Mouse (Mus musculus) limb, embryonic 12.5 days (tissue): Measurements from ENCODE around the gene Prrt4. TPM values are rescaled to one million over a fixed set of nuclear protein-coding genes. Genes with fewer than 3 reads are reported as not detected.

Experiments used
- ATAC-seq: fragments of 200-750 bp; cut with Nextera tagmentation; 2 replicates; pipeline ENCODE4 v1.8.0; 2017; ENCODE audit warnings: low read depth, moderate TSS enrichment; ENCODE audit not compliant: insufficient number of reproducible peaks, insufficient read depth, low FRiP score, low TSS enrichment
- H3K27ac ChIP-seq: fragments of 300-500 bp; sonication (generic); 2 replicates; pipeline ENCODE4 v1.5.1; 2016; ENCODE audit warnings: mild to moderate bottlenecking, moderate library complexity
- H3K27me3 ChIP-seq: fragments of 300-500 bp; sonication (generic); 2 replicates; pipeline ENCODE4 v1.6.1; 2016; ENCODE audit warnings: mild to moderate bottlenecking, moderate library complexity
- H3K36me3 ChIP-seq: fragments of 300-500 bp; sonication (generic); 2 replicates; pipeline ENCODE4 v1.6.1; 2016; ENCODE audit warnings: mild to moderate bottlenecking, moderate library complexity
- H3K4me1 ChIP-seq: fragments of 300-500 bp; sonication (generic); replicated peaks from 2 replicates; pipeline ENCODE4 v1.6.1; 2016
- H3K4me2 ChIP-seq: fragments of 300-500 bp; sonication (generic); 2 replicates; pipeline ENCODE4 v1.6.1; 2016; ENCODE audit warnings: mild to moderate bottlenecking, moderate library complexity
- H3K4me3 ChIP-seq: fragments of 300-500 bp; sonication (generic); replicated peaks from 2 replicates; pipeline ENCODE4 v1.5.1; 2016; ENCODE audit warnings: mild to moderate bottlenecking
- H3K9ac ChIP-seq: fragments of 300-500 bp; sonication (generic); replicated peaks from 2 replicates; pipeline ENCODE4 v1.6.1; 2016; ENCODE audit warnings: mild to moderate bottlenecking, moderate library complexity
- H3K9me3 ChIP-seq: fragments of 300-500 bp; sonication (generic); 2 replicates; pipeline ENCODE4 v1.6.1; 2016; ENCODE audit warnings: mild to moderate bottlenecking, moderate library complexity
- WGBS: fragments of 180-500 bp; shearing (Covaris S2); methylation state at CpG from one replicate; pipeline ENCODE4 v1.1.7; 2016; 5-methylcytosine and 5-hydroxymethylcytosine counted together
- polyA plus RNA-seq: library from polyadenylated mRNA; unstranded; fragments of >200 nt; fragmentation: Nextera tagmentation; extraction: Ambion mirVana; gene quantifications from 2 replicates; pipeline ENCODE4 v1.2.1, GENCODE M21; 2016

Prrt4 gene
- polyA plus RNA-seq, 1 experiment from 2014 or later: 1.1 TPM

GRCm38 (mm10) chr6:29208178-29208577, 28.8 kb upstream of the Prrt4 start:
- no peaks in the 10 kb centered on the region for H3K9me3 ChIP-seq
- 89% methylated on average over 5 of the region's 5 CpGs for WGBS
- no peak overlapping the region for H3K9ac ChIP-seq
- no peak overlapping the region for H3K4me2 ChIP-seq
- H3K4me3 ChIP-seq: no peak overlapping the region
- H3K27me3 ChIP-seq: 0 out of 2 replicates have a peak, but pooled peaks cover under 1% of the 10 kb centered on the region
- no peak for ATAC-seq
- H3K36me3 ChIP-seq: peaks cover 34% of the 10 kb centered on the region
- H3K4me1 ChIP-seq: peaks cover 24% of the 10 kb centered on the region
- H3K27ac ChIP-seq: no peak overlapping the region

GRCm38 (mm10) chr6:29207017-29207416, 27.6 kb upstream of the Prrt4 start:
- peaks cover 45% of the 10 kb centered on the region for H3K36me3 ChIP-seq
- no peaks in the 10 kb centered on the region for H3K27me3 ChIP-seq
- H3K4me3 ChIP-seq: no peak overlapping the region
- H3K9me3 ChIP-seq: no peaks in the 10 kb centered on the region
- H3K27ac ChIP-seq: no peak overlapping the region
- peaks cover 16% of the 10 kb centered on the region for H3K4me1 ChIP-seq
- H3K4me2 ChIP-seq: no peak overlapping the region
- ATAC-seq: no peak
- H3K9ac ChIP-seq: no peak overlapping the region
- WGBS: 81% methylated on average over 5 of the region's 5 CpGs

GRCm38 (mm10) chr6:29206006-29206405, 26.6 kb upstream of the Prrt4 start:
- no peak overlapping the region for H3K4me2 ChIP-seq
- H3K27me3 ChIP-seq: no peaks in the 10 kb centered on the region
- no peak overlapping the region for H3K9ac ChIP-seq
- no peak overlapping the region for H3K4me3 ChIP-seq
- peaks cover 55% of the 10 kb centered on the region for H3K36me3 ChIP-seq
- WGBS: 93% methylated on average over 10 of the region's 10 CpGs
- H3K9me3 ChIP-seq: no peaks in the 10 kb centered on the region
- no peak for ATAC-seq
- H3K4me1 ChIP-seq: peaks cover 8% of the 10 kb centered on the region
- no peak overlapping the region for H3K27ac ChIP-seq

GRCm38 (mm10) chr6:29204932-29205614, 25.7 kb upstream of the Prrt4 start:
- no peak overlapping the region for H3K9ac ChIP-seq
- H3K27me3 ChIP-seq: no peaks in the 10 kb centered on the region
- 57% methylated on average over 15 of the region's 15 CpGs for WGBS
- H3K4me3 ChIP-seq: no peak overlapping the region
- no peak overlapping the region for H3K4me2 ChIP-seq
- ATAC-seq: no peak
- H3K36me3 ChIP-seq: peaks cover 63% of the 10 kb centered on the region
- no peaks in the 10 kb centered on the region for H3K9me3 ChIP-seq
- peaks cover under 1% of the 10 kb centered on the region; the same call in 1 of the 2 replicates for H3K4me1 ChIP-seq
- H3K27ac ChIP-seq: no peak overlapping the region

GRCm38 (mm10) chr6:29203861-29204585, 24.6 kb upstream of the Prrt4 start:
- ATAC-seq: no peak
- Histone ChIP-seq H3K4me2 (no peak overlapping the region), H3K4me3 (no peak overlapping the region), H3K27ac (no peak overlapping the region), H3K4me1 (no peaks in the 10 kb centered on the region), H3K27me3 (no peaks in the 10 kb centered on the region), H3K9me3 (no peaks in the 10 kb centered on the region), H3K36me3 (peaks cover 63% of the 10 kb centered on the region), H3K9ac (no peak overlapping the region)
- 87% methylated on average over 6 of the region's 6 CpGs for WGBS

GRCm38 (mm10) chr6:29203096-29203495, 23.7 kb upstream of the Prrt4 start:
- Histone ChIP-seq H3K36me3 (peaks cover 63% of the 10 kb centered on the region), H3K4me2 (no peak overlapping the region), H3K9me3 (no peaks in the 10 kb centered on the region), H3K4me3 (no peak overlapping the region), H3K4me1 (peaks cover 4% of the 10 kb centered on the region; the same call in 1 of the 2 replicates), H3K27ac (no peak overlapping the region), H3K27me3 (0 out of 2 replicates have a peak, but pooled peaks cover 3% of the 10 kb centered on the region), H3K9ac (no peak overlapping the region)
- WGBS: 86% methylated on average over 13 of the region's 13 CpGs
- no peak for ATAC-seq

GRCm38 (mm10) chr6:29201988-29202387, 22.6 kb upstream of the Prrt4 start:
- ATAC-seq: no peak
- H3K4me1 ChIP-seq: peaks cover 4% of the 10 kb centered on the region; the same call in 1 of the 2 replicates
- H3K4me3 ChIP-seq: no peak overlapping the region
- no peaks in the 10 kb centered on the region for H3K9me3 ChIP-seq
- H3K27ac ChIP-seq: no peak overlapping the region
- no peak overlapping the region for H3K4me2 ChIP-seq
- H3K36me3 ChIP-seq: peaks cover 60% of the 10 kb centered on the region
- peaks cover 11% of the 10 kb centered on the region; the same call in 1 of the 2 replicates for H3K27me3 ChIP-seq
- H3K9ac ChIP-seq: no peak overlapping the region
- 86% methylated on average over 8 of the region's 8 CpGs for WGBS

- WGBS: 77% methylated on average over 5 of the region's 5 CpGs
- peaks cover 56% of the 10 kb centered on the region for H3K36me3 ChIP-seq
These were observed 22.0 kb upstream of the Prrt4 start for GRCm38 (mm10) chr6:29201341-29201740.

GRCm38 (mm10) chr6:29200496-29200895, 21.1 kb upstream of the Prrt4 start:
- WGBS: 74% methylated on average over 3 of the region's 3 CpGs
- H3K36me3 ChIP-seq: peaks cover 48% of the 10 kb centered on the region
- no peaks in the 10 kb centered on the region for H3K9me3 ChIP-seq
- H3K4me3 ChIP-seq: no peak overlapping the region
- H3K4me2 ChIP-seq: no peak overlapping the region
- H3K4me1 ChIP-seq: peaks cover 4% of the 10 kb centered on the region; the same call in 1 of the 2 replicates
- ATAC-seq: no peak
- H3K27ac ChIP-seq: no peak overlapping the region
- no peak overlapping the region for H3K9ac ChIP-seq
- peaks cover 15% of the 10 kb centered on the region; the same call in 1 of the 2 replicates for H3K27me3 ChIP-seq

More at GRCm38 (mm10) chr6:29201341-29201740, 22.0 kb upstream of the Prrt4 start:
- H3K9me3 ChIP-seq: no peaks in the 10 kb centered on the region
- peaks cover 4% of the 10 kb centered on the region; the same call in 1 of the 2 replicates for H3K4me1 ChIP-seq
- peaks cover 15% of the 10 kb centered on the region; the same call in 1 of the 2 replicates for H3K27me3 ChIP-seq
- H3K27ac ChIP-seq: no peak overlapping the region
- ATAC-seq: no peak
- no peak overlapping the region for H3K4me3 ChIP-seq
- H3K9ac ChIP-seq: no peak overlapping the region
- no peak overlapping the region for H3K4me2 ChIP-seq

GRCm38 (mm10) chr6:29199223-29199855, 20.0 kb upstream of the Prrt4 start:
- no peak overlapping the region for H3K27ac ChIP-seq
- WGBS: 46% methylated on average over 8 of the region's 8 CpGs
- H3K9ac ChIP-seq: no peak overlapping the region
- H3K4me2 ChIP-seq: peak overlapping the region; percentile 60
- H3K4me3 ChIP-seq: peak overlapping the region; percentile 33
- H3K36me3 ChIP-seq: peaks cover 41% of the 10 kb centered on the region
- H3K9me3 ChIP-seq: no peaks in the 10 kb centered on the region
- peaks cover 8% of the 10 kb centered on the region; the same call in 1 of the 2 replicates for H3K4me1 ChIP-seq
- H3K27me3 ChIP-seq: peaks cover 15% of the 10 kb centered on the region; the same call in 1 of the 2 replicates
- ATAC-seq: 0 out of 2 replicates have a peak, but pooled peaks have one; percentile 7
